Mouse (Mus musculus) limb, embryonic 15.5 days (tissue): Measurements from ENCODE around the gene Sash1. TPM values are rescaled to one million over a fixed set of nuclear protein-coding genes. Genes with fewer than 3 reads are reported as not detected.

Experiments
- ATAC-seq: fragments of 200-750 bp; cut with Nextera tagmentation; 2 replicates; pipeline ENCODE4 v1.8.0; 2017; ENCODE audit warnings: low read depth, moderate TSS enrichment; ENCODE audit not compliant: insufficient number of reproducible peaks, low FRiP score, low TSS enrichment
- H3K27ac ChIP-seq: fragments of 300-500 bp; sonication (generic); 2 replicates; pipeline ENCODE4 v1.5.1; 2015; ENCODE audit warnings: moderate library complexity, mild to moderate bottlenecking, inconsistent platforms
- H3K27me3 ChIP-seq: fragments of 300-500 bp; sonication (generic); 2 replicates; pipeline ENCODE4 v1.6.1; 2015; ENCODE audit warnings: inconsistent platforms
- H3K36me3 ChIP-seq: fragments of 300-500 bp; sonication (generic); 2 replicates; pipeline ENCODE4 v1.6.1; 2015; ENCODE audit warnings: inconsistent platforms
- H3K4me1 ChIP-seq: fragments of 300-500 bp; sonication (generic); 2 replicates; pipeline ENCODE4 v1.6.1; 2015; ENCODE audit warnings: inconsistent platforms
- H3K4me2 ChIP-seq: fragments of 300-500 bp; sonication (generic); 2 replicates; pipeline ENCODE4 v1.6.1; 2015; ENCODE audit warnings: mild to moderate bottlenecking, inconsistent platforms
- H3K4me3 ChIP-seq: fragments of 300-500 bp; sonication (generic); 2 replicates; pipeline ENCODE4 v1.5.1; 2015; ENCODE audit warnings: mild to moderate bottlenecking, inconsistent platforms
- H3K9ac ChIP-seq: fragments of 300-500 bp; sonication (generic); 2 replicates; pipeline ENCODE4 v1.6.1; 2015; ENCODE audit warnings: inconsistent platforms
- H3K9me3 ChIP-seq: fragments of 300-500 bp; sonication (generic); 2 replicates; pipeline ENCODE4 v1.6.1; 2016; ENCODE audit warnings: inconsistent platforms
- whole genome bisulfite sequencing: fragments of 180-500 bp; shearing (Covaris S2); methylation state at CpG from one replicate; pipeline ENCODE4 v1.1.7; 2015; 5-methylcytosine and 5-hydroxymethylcytosine counted together
- polyA plus RNA-seq: library from polyadenylated mRNA; unstranded; fragments of >200 nt; fragmentation: Nextera tagmentation; extraction: Ambion mirVana; gene quantifications from 2 replicates; pipeline ENCODE4 v1.2.1, GENCODE M21; 2015

Gene Sash1
- polyA plus RNA-seq, 1 experiment from 2014 or later, result 5.9 TPM

DNA sequence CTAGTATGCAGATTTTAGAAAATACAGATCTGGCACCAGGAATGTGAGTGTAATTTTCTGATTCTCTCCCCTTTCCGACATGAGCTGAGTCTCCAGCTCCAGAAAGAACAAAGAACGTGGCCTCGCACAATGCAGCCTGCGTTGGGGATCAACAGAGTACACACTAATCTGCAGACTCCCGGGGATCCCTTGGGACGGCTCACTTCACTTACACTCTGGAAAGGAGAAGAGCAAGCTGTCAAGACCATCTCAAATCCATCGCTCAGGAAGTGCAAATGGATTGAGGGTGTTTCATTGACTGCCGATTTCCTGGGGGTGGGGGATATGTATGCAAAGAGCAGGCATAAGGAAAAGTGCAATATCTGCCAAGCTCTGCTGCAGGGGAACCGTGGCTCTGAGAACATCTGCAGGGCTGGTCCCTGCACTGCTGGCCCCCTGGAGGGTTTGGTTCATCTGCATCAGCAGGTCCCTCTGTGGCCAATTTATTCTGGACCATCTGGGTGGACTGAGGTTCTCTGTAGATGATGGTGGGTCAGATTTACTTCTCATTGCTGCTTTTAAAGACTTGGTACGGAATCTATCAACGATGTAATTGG is 35.3 kb upstream of the Sash1 start:
- no peak for ATAC-seq
- 74% methylated on average over 11 of the region's 11 CpGs for WGBS
- H3K9me3 ChIP-seq, result no peaks in the 10 kb centered on the region
- no peaks in the 10 kb centered on the region for H3K27me3 ChIP-seq
- no peak overlapping the region for H3K4me2 ChIP-seq
- H3K36me3 ChIP-seq, result no peaks in the 10 kb centered on the region
- no peaks in the 10 kb centered on the region for H3K4me1 ChIP-seq
- no peak overlapping the region for H3K27ac ChIP-seq
- H3K9ac ChIP-seq, result no peak overlapping the region
- no peak overlapping the region for H3K4me3 ChIP-seq

DNA sequence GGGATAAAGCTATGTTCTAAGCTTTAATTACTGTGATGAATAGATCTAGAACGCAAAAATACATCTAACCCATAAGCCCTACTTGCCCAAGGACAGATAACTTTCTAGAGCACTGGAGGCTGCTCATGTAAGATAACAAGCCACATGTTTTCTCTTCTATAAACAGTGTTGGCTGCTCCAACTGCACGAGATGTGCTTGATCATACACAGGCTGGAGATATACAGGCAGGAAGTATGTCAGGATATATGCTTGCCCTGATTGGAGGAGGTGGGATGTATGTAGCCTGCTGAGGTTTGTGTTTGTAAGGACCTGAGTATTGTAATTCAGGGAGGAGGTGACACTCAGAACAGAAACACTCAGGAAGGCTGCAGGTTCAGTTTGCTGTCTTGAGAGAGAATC is 31.9 kb upstream of the Sash1 start:
- WGBS, result 84% methylated on average over 2 of the region's 2 CpGs
- Histone ChIP-seq H3K9me3 (no peaks in the 10 kb centered on the region), H3K9ac (no peak overlapping the region), H3K4me3 (no peak overlapping the region), H3K36me3 (no peaks in the 10 kb centered on the region), H3K27me3 (no peaks in the 10 kb centered on the region), H3K4me2 (no peak overlapping the region), H3K4me1 (no peaks in the 10 kb centered on the region), H3K27ac (no peak overlapping the region)
- ATAC-seq, result no peak

DNA sequence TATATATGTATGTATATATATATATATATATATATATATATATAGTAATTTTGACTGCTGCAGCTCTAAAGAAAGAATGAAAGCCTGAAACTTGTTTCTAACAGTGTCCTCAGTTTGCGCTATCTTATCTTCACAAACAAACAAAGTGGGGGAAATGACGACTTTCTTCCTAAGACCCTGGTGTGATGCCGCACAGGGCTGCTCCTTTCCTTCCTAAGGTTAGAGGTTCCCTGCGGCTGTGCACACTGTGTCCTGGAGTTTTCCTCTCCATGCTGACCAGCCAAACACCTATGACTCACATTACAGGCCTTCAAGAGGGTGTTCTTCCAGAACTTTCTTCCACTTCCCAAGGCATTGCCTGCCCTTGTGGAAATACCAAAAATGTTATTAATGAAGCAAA is 31.5 kb upstream of the Sash1 start:
- Histone ChIP-seq H3K4me3 (no peak overlapping the region), H3K4me1 (no peaks in the 10 kb centered on the region), H3K27ac (no peak overlapping the region), H3K27me3 (no peaks in the 10 kb centered on the region), H3K4me2 (no peak overlapping the region), H3K9me3 (no peaks in the 10 kb centered on the region), H3K9ac (no peak overlapping the region), H3K36me3 (no peaks in the 10 kb centered on the region)
- no peak for ATAC-seq
- 86% methylated on average over 4 of the region's 4 CpGs for WGBS

DNA sequence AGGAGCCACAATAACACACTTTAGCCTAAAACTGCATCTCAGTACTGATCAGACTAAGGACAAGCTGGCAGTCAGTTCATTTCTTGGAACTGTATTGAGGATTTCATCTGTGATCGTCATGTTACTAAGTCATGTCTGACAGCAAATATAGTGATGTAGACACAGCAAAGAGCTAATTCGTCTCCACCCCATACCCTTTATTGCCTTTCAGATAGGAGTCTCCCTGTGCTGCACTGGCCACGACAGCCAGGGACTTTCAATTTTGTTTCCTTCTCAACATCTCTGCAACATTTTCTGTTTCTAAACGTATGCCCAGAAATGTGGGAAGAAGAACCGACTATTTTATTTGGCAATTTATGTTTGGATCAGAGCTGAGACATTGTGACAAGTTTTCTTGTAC is 29.9 kb upstream of the Sash1 start:
- no peak for ATAC-seq
- no peak overlapping the region for H3K4me3 ChIP-seq
- no peaks in the 10 kb centered on the region for H3K36me3 ChIP-seq
- H3K9me3 ChIP-seq, result no peaks in the 10 kb centered on the region
- H3K9ac ChIP-seq, result no peak overlapping the region
- no peak overlapping the region for H3K4me2 ChIP-seq
- 74% methylated on average over 5 of the region's 5 CpGs for WGBS
- no peaks in the 10 kb centered on the region for H3K27me3 ChIP-seq
- peaks cover 5% of the 10 kb centered on the region for H3K4me1 ChIP-seq
- no peak overlapping the region for H3K27ac ChIP-seq

DNA sequence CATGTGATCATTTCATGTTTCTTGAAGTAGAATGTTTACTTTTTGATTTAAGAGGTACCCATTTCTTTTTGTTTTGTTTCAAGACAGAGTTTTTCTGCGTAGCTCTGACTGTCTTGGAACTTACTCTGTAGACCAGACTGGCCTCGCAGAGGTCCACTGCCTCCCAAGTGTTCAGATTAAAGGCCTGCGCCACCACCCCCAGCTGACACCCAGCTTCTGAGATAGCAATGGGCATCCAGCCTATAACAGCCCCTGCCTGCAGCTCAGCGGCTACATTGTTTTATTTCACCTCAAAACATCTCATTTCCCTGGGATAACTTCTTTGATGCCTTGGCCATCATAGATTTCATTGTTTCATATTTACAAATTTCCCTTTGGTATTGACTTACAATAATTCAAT is 28.0 kb upstream of the Sash1 start:
- ATAC-seq, result no peak
- Histone ChIP-seq H3K9ac (no peak overlapping the region), H3K4me1 (peaks cover 12% of the 10 kb centered on the region), H3K27me3 (no peaks in the 10 kb centered on the region), H3K9me3 (no peaks in the 10 kb centered on the region), H3K4me3 (no peak overlapping the region), H3K4me2 (no peak overlapping the region), H3K36me3 (no peaks in the 10 kb centered on the region), H3K27ac (no peak overlapping the region)
- 91% methylated on average over 4 of the region's 4 CpGs for WGBS

DNA sequence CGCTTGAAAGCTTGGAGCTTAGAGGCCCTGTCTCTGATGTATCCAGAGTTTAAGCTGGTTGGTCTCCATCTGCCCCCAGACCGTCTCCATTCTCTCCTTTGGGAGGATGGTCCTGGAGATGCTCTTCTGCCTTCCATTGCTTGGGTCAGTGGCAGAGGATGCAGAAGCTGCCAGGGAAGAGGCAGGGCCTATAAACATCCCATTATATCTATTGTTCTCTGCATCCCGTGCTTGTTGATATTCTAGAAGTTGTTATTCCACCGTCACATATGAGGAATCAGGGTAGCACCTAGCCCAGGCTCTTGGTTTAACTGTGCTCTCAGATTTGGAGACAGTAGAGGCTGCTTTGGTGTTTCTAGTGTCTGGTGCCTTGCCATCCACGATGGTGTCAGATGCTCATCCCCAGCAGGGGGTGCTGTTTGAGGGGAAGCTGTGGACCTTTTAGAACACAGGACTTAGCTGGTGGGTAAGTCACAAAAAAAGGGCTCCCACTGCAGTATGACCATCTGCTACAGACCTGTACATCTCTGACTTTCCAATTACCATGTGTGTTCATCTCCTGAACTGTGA is 26.9 kb upstream of the Sash1 start:
- H3K27ac ChIP-seq, result no peak overlapping the region
- no peak for ATAC-seq
- H3K4me3 ChIP-seq, result no peak overlapping the region
- no peaks in the 10 kb centered on the region for H3K9me3 ChIP-seq
- no peaks in the 10 kb centered on the region for H3K27me3 ChIP-seq
- peaks cover 12% of the 10 kb centered on the region for H3K4me1 ChIP-seq
- H3K4me2 ChIP-seq, result no peak overlapping the region
- 76% methylated on average over 5 of the region's 5 CpGs for WGBS
- no peak overlapping the region for H3K9ac ChIP-seq
- H3K36me3 ChIP-seq, result no peaks in the 10 kb centered on the region

DNA sequence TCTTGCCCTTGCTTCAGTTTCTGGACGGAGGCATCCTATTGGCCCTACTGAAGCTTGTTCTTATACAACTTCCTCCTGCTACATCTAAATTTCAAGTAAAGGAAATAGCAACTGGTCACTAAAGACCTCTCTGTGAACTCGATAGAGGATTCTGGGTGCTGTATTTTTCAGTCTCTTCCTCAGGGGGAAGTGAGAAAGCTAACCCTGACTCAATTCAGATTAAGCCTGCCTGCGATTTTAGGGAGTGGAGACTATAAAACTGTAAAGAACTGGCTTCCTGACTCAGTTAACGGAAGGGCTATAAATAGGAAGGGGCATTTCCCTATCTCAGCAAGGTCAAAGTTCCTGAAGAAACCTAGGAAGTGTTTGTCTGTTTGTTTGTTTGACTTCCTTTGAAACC is 26.3 kb upstream of the Sash1 start:
- Histone ChIP-seq H3K4me3 (no peak overlapping the region), H3K9ac (no peak overlapping the region), H3K4me1 (peaks cover 12% of the 10 kb centered on the region), H3K9me3 (no peaks in the 10 kb centered on the region), H3K27ac (no peak overlapping the region), H3K4me2 (no peak overlapping the region), H3K27me3 (no peaks in the 10 kb centered on the region), H3K36me3 (no peaks in the 10 kb centered on the region)
- no peak for ATAC-seq
- WGBS, result 67% methylated on average over 4 of the region's 4 CpGs

DNA sequence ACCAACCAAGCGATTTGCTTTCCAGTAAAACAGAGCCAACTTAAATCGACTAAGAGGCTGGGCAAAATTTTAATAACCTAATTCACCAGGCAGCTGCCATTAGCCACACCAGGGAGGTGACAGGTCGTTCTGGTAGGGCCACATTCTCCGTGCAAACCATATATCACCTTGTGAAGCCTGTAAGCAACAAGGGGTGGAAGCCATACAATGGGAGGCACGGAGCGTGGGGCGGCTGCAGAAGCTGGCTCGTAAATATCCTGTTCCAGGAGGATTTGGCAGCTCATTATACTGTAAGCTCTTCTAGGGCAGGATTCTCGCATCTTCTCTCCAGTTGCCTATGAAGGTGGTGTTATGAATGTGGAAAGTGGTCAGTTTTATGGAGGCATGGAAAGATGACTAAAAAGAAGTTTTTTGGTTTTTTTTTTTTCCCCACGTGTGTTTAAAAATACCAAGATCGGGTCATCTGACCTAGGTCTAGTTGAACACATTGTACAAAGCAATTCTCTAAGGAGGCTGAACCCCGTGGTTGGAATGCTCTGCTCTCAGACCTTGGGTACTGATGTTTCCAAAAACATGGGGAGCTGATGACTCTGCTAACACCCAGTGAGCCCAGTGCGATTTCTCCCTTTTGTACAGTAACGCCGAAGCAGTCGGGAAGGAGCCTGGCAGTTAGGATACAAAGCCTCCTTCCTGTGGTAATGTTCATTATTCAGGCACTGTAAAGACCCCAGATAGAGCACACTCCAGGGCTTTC is 24.5 kb upstream of the Sash1 start:
- 0 out of 2 replicates have a peak overlapping the region, but pooled peaks have one; percentile 22 for H3K27ac ChIP-seq
- WGBS, result 33% methylated on average over 16 of the region's 16 CpGs
- ATAC-seq, result no peak

DNA sequence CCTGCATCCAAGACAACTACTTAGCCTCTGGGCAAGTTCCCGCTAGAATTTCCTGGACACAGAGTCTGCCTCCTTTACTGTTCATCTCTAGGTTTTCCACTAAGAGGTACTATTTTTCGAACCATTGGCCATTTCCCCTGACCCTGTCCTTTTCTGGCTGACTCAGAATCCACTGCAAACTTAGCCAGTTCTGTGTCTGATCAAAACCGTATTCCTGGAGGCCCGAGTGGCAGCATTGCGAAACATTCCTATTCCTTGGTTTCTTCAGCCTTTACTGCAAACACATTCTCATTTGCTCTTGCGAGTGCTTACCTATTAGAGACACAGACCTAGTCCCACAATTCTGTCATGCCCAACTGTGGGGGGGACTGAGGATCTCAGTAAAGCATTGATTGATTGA is 17.2 kb upstream of the Sash1 start:
- no peaks in the 10 kb centered on the region for H3K27me3 ChIP-seq

More for the DNA sequence above, 24.5 kb upstream of the Sash1 start:
- Histone ChIP-seq H3K9me3 (no peaks in the 10 kb centered on the region), H3K4me3 (no peak overlapping the region), H3K4me1 (peaks cover 12% of the 10 kb centered on the region), H3K4me2 (no peak overlapping the region), H3K27me3 (no peaks in the 10 kb centered on the region), H3K36me3 (no peaks in the 10 kb centered on the region), H3K9ac (no peak overlapping the region)

DNA sequence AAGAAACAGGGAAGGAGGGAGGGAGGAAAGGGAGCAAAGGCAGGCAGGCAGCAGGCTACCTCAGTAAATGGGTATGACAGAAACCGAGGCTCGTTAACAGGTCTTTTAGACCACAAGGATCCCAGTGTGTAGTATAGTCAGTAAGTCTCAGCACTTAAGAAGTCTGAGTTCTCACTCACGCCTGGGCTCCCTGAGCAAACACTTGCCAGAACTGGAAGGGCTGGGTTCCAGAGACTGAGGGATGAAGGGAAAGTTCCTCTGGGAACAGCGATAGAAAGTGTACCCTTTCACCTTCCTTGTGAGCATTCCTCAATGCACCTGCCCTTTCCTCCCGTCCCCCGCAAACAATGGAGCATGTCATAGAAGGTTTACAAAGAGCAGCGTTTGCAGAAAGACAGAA is 16.5 kb upstream of the Sash1 start:
- no peak overlapping the region for H3K4me3 ChIP-seq
- no peak for ATAC-seq

More for the DNA sequence above, 17.2 kb upstream of the Sash1 start:
- H3K4me2 ChIP-seq, result no peak overlapping the region
- no peaks in the 10 kb centered on the region for H3K9me3 ChIP-seq
- H3K27ac ChIP-seq, result no peak overlapping the region
- ATAC-seq, result no peak
- no peak overlapping the region for H3K9ac ChIP-seq
- H3K36me3 ChIP-seq, result no peaks in the 10 kb centered on the region
- peaks cover 7% of the 10 kb centered on the region; the same call in 1 of the 2 replicates for H3K4me1 ChIP-seq
- H3K4me3 ChIP-seq, result no peak overlapping the region
- 85% methylated on average over 6 of the region's 6 CpGs for WGBS

DNA sequence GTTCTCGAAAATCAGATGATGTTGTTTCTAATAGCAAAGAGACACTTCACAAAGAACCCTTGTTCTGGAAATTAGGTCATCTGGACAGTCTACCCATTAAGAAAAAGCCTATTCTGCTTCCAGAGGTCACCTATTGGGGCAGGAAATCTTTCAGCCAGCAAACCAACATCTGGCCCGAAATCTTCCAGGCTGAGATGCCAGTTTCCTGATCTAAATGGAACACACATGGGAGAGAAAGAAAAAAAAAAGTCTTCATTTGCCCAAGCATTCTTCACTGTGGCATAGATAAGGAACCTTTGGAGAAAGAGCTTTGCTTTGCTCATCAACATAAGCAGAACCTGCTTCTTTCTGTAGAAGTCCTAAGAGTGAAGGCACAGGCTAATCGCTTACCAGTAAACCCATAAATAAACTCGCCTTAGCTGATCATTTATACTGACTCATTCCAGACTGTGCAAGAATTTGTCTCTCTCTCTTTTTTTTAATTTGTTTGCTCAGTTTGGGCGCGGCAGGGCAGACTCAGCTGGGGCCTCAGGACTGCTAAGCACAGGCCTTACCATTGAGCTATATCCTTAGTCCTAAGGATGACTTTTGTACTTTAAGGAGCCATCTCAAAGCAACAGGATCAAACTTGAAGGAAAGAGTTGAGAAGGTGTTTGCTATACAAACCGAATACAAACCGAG is 13.1 kb upstream of the Sash1 start:
- no peaks in the 10 kb centered on the region for H3K36me3 ChIP-seq
- H3K27me3 ChIP-seq, result no peaks in the 10 kb centered on the region
- no peak overlapping the region for H3K4me3 ChIP-seq
- H3K27ac ChIP-seq, result no peak overlapping the region
- peaks cover 10% of the 10 kb centered on the region; the same call in 1 of the 2 replicates for H3K4me1 ChIP-seq
- H3K9me3 ChIP-seq, result no peaks in the 10 kb centered on the region
- H3K9ac ChIP-seq, result no peak overlapping the region
- ATAC-seq, result no peak
- WGBS, result 39% methylated on average over 8 of the region's 8 CpGs
- no peak overlapping the region for H3K4me2 ChIP-seq

More for the DNA sequence above, 16.5 kb upstream of the Sash1 start:
- Histone ChIP-seq H3K9ac (no peak overlapping the region), H3K36me3 (no peaks in the 10 kb centered on the region), H3K27ac (no peak overlapping the region), H3K27me3 (no peaks in the 10 kb centered on the region), H3K4me1 (peaks cover 7% of the 10 kb centered on the region; the same call in 1 of the 2 replicates), H3K4me2 (no peak overlapping the region), H3K9me3 (no peaks in the 10 kb centered on the region)
- WGBS, result 76% methylated on average over 7 of the region's 7 CpGs
